Mouse (Mus musculus) telencephalon, adult 2 months (tissue): Measurements from ENCODE around the gene Pnpla5.
"Not testable (repeated sequence)": the region's sequence is repeated elsewhere in the genome, so short reads cannot be mapped to it uniquely, and the experiment has no call there.

Source experiments
- DNase-seq: peaks from one replicate; pipeline ENCODE4 v3.0.0-alpha.2; 2011; ENCODE audit warnings: low read depth, low spot score

The Pnpla5 gene

DNA sequence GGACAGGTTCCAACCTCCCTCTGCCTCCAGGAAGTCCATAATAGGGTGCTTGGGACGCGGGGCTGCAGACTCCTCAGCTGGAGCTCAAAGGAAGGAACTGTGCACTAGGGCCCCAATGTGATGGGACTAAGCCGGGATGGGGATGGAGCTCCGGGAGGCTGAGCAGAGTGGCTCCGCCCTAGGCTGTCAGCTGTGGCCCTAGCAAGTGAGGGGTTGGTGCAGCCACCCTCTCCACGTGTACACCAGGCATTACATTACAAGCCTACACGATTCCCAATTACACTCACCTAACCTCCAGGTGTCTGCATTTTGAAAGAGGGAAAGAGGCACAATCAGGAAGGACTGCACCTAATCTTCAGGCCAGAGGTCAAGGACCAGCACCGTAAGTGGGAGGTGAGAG, at the start of gene Pnpla5:
Pnpla5 (minus strand) TSS at position 101 of the 400 bp plus-strand sequence.
- no peak for DNase-seq

GRCm38 (mm10) chr15:84171166-84171565, 48.2 kb upstream of the Pnpla5 start:
- DNase-seq, result no peak

DNA sequence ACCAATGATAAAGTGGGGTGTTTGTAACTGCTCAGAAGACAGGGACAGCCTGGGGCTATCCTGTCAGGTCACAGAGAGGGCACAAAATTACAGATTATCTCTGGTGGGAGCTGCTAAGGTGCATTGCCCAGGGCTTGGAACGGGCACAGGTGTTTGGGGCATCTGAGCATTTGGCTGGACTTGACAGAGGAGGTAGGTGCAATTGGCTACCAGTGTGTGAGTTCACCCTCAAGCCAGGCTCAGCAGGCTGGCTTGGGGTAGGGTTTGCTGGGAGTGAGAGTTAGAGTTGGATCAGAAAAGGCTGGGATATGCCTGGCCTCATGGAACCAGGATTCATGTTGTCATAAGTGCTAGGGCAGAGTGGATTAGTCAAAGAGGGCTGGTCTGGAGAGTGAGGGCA, 46.5 kb upstream of the Pnpla5 start:
- DNase-seq, result no peak

DNA sequence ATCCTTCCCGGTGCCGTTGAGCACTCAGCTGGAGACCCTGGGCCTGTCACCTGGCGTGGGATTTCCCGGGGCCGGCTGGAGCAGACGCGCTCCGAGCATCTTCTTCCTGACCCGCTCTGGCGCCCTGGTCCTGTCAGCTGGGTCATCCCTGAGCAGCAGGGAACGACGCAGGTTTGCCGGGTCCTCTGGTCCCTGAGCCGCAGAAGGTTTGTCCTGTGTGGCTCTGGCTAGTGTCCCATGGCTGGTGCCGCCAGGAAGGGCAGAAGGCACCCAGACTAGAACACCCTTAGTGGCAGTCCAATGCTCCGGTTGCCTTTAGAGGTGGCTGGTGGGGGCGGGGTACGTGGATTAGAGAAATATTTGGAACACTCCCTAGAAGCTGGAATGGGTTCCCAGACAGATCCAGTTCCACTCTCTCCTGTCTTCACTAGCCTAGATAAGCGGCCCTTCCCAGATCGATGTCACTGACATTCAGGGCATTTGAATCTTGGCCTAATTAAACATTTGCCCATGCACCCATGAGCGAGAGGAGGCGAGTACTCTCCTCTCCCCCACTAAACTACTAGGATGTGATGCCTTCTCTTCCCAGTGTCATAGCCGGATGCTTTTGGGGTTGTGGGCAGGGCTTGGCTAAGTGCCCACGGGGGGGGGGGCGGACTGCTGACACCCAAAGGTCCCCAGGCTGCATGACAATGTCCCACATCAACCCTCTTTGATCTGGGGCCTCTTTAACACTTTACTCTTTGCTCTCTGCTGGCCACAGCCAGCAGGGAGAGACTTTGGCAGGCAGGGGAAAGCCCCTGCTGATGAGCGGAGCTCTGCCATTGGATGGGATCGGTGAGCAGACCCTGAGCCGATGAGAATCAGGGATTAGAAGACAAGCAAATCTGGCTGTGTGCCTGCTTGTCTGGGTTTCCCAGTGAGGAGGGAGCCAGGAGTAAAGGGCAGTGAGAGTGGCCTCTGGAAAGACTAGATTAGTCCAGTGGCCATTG, 45.5 kb upstream of the Pnpla5 start:
- DNase-seq, result no peak

- peak; percentile 94 for DNase-seq
Measured at GRCm38 (mm10) chr15:84167600-84167999, 44.6 kb upstream of the Pnpla5 start, which contains the start of gene Pnpla3. Gene Pnpla3 (plus strand): TSS chr15:84167837.

DNA sequence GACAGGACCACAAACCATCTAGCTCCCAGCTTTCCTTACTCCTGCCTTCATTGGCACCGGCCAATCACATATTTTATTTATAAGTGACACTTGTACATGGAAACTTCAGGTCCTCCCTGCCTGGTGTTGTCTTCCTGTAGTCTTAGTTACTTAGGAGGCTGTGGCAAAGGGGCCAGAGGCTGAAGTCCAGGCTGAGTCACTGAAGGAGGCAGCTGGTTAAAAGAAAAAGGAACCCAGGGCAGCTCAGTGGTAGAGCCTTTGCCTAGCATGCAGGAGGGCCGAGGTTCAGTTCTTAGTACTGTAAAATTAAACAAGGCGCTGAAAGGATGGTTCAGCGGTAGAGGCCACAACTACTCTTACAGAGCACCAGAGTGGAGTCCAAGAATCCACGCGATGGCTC, 43.8 kb upstream of the Pnpla5 start:
- DNase-seq, result no peak

DNA sequence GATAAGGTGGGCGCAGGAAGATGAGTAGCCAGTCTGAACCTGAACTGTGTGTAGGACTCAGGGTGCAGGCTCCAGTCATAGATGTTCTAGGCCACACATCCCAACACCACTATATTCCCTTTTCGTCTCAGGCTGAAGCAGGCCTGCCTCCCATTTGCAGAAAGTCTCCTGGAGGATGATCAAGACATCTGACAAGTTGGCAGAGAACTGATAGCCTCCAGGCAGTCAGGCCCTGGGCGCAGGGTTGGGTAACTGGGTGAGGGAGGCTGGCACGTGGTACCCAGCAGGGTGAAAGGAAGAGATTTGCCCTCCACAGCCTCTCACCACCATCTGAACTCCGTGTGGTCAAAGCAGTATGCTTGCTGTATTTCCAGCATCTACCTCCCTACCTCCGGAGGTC, 38.9 kb upstream of the Pnpla5 start:
- DNase-seq, result no peak

- DNase-seq, result not testable (repeated sequence)
Measured at GRCm38 (mm10) chr15:84157530-84157929, 34.6 kb upstream of the Pnpla5 start.

DNA sequence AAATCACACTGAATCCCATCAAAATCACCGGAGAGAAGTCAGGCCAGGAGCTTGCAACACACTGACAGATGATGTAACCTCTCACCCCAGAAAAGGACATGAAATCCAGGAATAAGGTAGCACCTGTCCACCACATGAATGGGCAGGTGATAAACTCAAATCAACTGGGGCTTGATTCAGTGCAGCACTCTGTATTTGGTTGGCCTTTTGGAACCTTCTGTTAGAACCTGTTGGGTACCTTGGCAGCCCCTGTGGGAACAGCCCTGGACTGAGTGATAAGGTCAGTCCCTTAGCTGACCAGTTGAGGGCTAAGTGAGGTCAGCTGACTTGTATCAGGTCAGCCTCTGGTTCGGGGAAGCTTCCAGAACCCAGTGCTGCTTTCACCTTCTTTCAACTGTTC, 33.2 kb upstream of the Pnpla5 start:
- no peak for DNase-seq

DNA sequence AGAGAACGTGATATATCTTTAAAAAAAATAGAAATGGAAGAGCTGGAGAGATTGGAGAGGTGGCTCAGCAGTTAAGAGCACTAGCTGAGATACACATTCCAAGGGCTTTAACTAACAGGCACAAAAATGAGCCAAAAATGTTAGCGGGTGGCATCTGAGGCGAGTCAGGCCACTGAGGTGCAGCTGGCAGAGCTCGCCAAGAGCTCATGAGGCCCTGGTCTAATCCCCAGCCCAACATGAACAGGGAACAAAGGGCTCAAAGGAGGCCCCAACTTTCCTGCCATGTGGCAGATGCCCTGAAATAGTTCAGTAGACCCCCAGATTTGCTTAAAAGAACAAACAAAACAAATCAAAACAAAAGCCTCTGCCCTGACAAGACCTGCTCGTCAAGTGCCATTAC, 18.0 kb upstream of the Pnpla5 start:
- no peak for DNase-seq

DNA sequence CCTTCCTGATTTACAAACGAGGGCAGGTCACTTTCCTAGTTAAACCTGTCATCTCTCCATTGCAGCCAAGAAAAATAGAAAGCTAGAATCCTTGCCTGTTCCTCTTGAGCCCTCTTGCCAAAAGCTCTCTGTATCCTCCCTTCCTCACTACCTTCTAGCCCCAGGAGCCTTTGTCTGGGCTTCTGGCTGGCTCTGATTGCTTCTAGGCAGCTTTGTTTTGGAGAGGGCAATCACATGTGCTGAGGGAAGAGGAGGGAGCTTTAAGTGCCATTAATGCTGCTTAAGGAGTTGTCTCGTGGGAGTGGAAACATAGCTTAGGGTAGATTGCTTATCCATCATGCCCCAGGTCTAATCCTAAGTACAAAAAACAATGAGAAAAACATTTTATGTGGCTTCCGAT, 17.1 kb upstream of the Pnpla5 start:
- no peak for DNase-seq

DNA sequence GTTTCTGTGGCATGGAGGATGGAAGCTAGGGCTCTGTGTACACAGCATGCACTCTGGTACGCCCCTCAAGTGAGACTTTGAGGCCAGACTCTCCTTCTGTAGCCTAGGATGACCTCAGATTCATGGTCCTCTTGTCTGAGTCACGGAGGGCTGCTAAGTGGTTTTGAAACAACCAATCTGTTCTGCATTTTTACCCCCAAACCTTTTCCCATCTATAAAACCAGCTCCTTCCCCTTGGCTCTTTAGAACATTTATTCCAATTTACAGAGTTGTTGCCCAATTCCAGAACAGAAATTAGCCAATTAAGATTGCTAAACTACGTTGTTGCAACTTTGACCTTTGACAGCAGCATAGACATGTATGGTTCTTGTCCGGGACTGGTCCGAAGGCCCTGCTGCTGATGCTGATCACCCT, 16.6 kb upstream of the Pnpla5 start:
- DNase-seq, result no peak

- no peak for DNase-seq
Measured at GRCm38 (mm10) chr15:84136473-84137415, 13.8 kb upstream of the Pnpla5 start.

DNA sequence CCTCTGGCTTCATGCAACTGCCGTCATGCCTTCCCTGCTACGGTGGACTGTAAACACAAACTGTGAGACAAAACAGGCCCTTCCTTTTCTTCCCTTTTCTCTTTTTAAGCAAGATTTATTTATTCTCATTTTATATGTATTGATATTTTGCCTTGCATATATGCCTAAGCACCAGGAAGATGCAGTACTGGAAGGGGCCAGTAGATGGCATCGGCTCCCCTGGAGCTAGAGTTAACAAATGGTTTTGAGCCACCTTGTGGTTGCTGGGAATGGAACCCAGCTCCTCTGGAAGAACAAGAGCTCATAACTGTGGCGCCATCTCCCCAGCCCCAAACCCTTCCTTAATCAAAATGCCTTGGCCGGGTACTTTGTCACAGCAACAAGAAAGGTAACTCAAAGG, 12.5 kb upstream of the Pnpla5 start:
- no peak for DNase-seq

DNA sequence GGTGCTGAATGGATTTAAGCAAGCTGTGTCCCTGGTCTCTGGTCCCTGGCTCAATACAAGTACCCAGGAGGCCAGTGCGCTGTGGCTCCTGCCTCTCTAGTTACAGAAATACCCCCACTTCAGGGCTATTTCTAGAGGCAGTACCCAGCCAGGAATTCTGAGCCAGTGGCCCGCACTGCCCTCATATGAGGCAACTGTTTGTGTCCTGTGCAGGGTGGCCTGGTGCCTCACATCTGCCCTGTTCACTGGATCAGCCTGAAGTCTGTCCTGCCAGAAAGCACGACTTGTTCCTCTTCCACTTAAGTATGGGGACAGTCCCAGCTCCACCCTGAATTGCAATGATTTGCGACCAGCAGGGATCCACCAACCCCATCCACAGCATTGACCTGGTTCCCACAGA, 10.5 kb upstream of the Pnpla5 start:
- no peak for DNase-seq

DNA sequence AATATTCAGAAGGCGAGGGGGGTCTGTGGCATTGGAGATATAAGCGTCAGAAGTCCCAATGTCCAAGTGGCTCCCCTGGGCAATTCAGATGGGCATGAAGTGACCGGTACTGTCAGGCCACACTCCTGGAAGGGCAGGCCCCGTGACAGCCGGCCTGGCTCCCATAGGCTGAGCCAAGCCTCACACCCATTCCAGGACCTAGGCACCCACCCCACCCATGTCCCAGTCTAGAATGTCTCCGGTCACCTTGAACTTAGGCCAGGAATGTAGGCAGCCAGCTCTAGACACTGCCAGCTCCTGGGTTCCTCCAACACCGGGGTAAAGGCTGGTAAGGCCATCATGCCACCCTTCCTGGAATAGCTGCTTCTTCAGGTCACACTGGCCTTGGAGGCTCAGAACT, 9.0 kb upstream of the Pnpla5 start:
- DNase-seq, result no peak

DNA sequence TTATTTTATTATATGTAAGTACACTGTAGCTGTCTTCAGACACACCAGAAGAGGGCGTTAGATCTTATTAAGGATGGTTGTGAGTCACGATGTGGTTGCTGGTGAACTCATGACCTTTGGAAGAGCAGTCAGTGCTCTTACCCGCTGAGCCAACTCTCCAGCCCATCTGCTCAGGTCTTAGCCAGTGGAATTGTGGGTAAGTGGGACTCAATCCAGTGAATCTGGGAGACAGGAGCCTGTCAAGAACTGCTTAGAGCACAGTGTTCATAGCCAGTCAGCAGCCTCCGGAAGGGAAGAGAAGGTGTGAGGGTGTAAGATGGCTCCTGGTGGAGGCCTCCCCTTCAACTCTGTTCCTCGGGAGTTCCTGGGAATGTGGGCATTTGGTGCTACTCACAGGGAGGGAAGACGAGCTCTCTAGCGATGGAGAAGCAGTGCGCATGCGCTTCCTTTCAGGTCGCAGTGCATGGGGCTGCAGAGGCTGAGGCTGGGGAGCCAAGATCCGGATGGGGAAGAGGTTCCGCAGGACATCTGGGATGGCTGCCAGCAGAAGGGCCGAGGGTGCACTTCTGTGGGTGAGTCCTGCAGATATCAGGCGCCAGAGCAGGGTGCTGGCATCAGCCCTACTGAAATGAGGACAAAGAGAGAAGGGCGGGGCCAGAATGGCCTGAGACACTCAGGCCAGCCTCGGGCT, 8.3 kb upstream of the Pnpla5 start:
- DNase-seq, result peak; percentile 3

DNA sequence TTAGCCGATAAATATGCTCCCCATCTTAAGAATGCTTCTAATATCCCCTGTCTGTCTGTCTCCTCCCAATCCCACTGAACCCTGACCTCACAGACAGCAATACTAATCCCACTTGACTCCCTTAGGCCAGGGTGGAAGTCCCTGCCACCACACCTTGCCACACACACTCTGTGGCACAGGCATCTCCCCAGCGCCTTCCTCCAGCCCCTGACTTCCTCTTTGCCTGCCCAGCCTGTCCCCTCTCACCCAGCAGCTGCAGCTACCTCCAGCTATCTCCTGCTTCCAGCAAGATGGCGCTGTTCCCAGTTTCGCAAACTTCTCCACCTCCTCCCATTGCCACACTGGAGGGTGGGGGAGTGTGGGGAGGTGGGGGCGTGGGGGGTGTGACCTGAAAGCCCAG, 3.9 kb upstream of the Pnpla5 start:
- no peak for DNase-seq

DNA sequence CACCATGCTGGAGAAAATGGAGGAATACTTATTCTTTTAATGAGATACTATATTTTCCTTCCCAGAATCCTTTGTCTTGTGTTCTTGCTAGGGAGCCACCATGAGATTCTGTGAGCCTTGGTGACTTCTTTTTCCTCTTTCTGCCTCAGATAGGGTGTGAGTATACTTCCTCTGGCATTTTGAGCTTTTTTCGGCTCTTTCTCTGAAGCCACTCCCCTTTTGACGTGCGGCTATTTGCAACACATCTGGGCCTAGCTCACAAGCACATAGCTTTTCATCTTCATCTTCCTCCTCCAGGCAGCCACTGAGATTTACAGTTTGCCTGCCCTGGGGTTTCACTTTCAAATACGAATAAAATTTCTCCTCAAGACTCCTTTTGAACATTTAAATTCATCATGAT, 3.5 kb upstream of the Pnpla5 start:
- DNase-seq, result no peak

- DNase-seq, result no peak
Measured at GRCm38 (mm10) chr15:84124086-84124485, 1.1 kb upstream of the Pnpla5 start.

GRCm38 (mm10) chr15:84121036-84121435, 1.9 kb downstream of the Pnpla5 start:
- DNase-seq, result no peak

DNA sequence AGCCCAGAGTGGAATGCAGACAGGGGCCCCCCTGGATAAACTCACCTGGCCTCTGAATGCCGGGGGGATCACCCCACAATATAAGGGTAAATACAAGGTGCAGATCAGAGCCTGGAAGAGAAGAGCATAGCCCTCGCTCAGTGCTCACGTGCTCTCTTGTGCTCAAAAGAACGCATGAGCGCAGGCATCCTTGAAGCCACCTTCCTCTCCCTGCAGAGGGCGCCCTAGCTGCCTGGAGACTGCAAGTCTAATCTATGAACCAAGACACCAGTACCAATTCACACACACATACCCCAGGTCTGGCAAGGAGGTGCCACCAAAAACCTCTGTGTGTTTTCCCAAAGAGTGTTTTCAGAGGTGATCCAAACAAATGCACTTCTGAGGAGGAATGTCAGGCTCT, 2.4 kb downstream of the Pnpla5 start:
- no peak for DNase-seq
